Mouse (Mus musculus) ES-Bruce4 (cell line): ENCODE results near the gene Hist3h2ba.
A peak's percentile ranks its signal among the peaks of the same experiment; 100 is the strongest.

Experiments used
- CTCF ChIP-seq: IDR thresholded peaks from one replicate; pipeline ENCODE4 v1.8.1; 2011; ENCODE audit warnings: low read depth, low read length
- EP300 ChIP-seq: IDR thresholded peaks from 2 replicates; pipeline ENCODE4 v1.6.1; 2011; ENCODE audit warnings: low read depth, low read length; ENCODE audit not compliant: insufficient read depth
- POLR2A ChIP-seq: IDR thresholded peaks from one replicate; pipeline ENCODE4 v1.8.1; 2011; ENCODE audit warnings: low read length; ENCODE audit not compliant: insufficient read depth

DNA sequence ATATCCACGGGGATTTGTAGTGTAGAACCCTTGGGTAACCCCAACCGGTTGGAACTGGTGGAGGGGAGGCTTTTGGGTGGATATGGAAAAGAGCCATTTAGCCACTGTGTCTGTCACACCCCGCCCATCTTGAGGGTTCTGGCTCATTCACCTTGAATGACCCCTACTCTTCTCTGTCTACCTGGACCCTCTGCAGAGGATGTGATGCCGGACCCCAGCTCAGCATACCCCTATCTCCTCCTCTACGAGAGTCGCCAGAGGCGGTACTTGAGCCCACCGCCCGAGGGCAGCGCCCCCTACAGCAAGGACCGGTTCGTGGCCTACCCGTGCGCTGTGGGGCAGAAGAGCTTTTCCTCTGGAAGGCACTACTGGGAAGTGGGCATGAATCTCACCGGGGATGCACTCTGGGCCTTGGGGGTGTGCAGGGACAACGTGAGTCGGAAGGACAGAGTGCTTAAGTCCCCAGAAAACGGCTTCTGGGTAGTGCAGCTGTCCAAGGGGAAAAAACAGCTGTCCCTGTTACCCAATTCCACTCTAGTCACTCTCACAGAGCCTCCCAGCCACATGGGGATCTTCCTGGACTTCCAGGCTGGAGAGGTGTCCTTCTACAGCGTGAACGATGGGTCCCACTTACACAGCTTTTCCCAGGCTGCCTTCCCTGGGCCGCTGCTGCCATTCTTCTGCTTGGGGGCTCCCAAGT lies 22.3 kb downstream of the Hist3h2ba start:
- TF ChIP-seq EP300 = no peak
- no peak for TF ChIP-seq POLR2A
- peak; percentile 37 for TF ChIP-seq CTCF
